Mouse (Mus musculus): ENCODE measurements at regions not wholly inside any gene's neighbourhood (a gene's known extent, or its start where the extent isn't known, plus 50 kb on each side); places are given as distances from the start of the nearest gene placed in this dataset. TPM values are rescaled to one million over a fixed set of nuclear protein-coding genes. Genes with fewer than 3 reads are reported as not detected.

DNA sequence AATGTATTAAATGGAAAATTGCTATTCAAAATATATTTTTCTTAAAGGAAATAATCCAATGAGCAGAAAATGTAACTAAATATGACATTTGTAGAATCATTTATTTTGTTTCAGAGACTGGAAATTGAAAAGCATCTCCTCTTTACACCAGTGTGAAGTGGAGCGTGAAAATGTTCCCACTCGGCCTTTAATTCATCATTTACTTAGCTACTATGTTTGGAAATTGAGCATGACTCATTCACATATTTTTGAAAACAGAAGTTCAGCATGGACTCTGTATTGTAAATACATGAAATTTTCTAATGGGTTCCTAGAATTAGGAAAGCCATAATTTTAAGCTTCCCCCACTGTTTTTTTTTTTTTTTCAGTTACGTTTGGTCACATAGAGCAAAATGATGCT is 314.2 kb upstream of the Adam34 start:
- 65% methylated on average over 3 of the region's 3 CpGs for WGBS (ENCODE audit: insufficient replicate concordance)
- TF ChIP-seq EP300 (IDR thresholded peaks at IDR 0.05; ENCODE audit: low read depth) = no peak
- no peak for TF ChIP-seq CTCF (IDR thresholded peaks at IDR 0.05; ENCODE audit: low read depth)
- Histone ChIP-seq H3K27me3 (ENCODE audit: control insufficient read depth, insufficient read depth, low read length) (no peaks in the 10 kb centered on the region), H3K9ac (replicated peaks) (no peak overlapping the region), H3K36me3 (replicated peaks; ENCODE audit: control insufficient read depth, insufficient read depth, low read depth) (no peaks in the 10 kb centered on the region), H3K27ac (no peak overlapping the region), H3K4me3 (ENCODE audit: insufficient read depth in 1 of 2, low read depth in 2 of 2, low read length in 2 of 2) (no peak overlapping the region), H3K9me3 (ENCODE audit: control insufficient read depth, low read length) (no peaks in the 10 kb centered on the region), H3K4me1 (replicated peaks; ENCODE audit: control insufficient read depth in 2 of 2, insufficient read depth in 2 of 2, low read length in 1 of 2) (no peaks in the 10 kb centered on the region), H3K4me2 (ENCODE audit: low read depth) (no peak overlapping the region)
- ATAC-seq (ENCODE audit: insufficient read depth) = no peak
- DNase-seq (ENCODE audit: low read depth in 3 of 3, low spot score in 3 of 3) = no peak

Small RNAs in the stretch of these regions (microRNA-seq; reads per million reads assigned to microRNA genes)
- not detected for gene Gm24591

Measured in liver, embryonic 14.5 days (tissue).